Mouse (Mus musculus) C2C12 (cell line): ENCODE data around the gene Hipk2. TPM values are rescaled to one million over a fixed set of nuclear protein-coding genes. Genes with fewer than 3 reads are reported as not detected.

ENCODE experiments used
- H3K27me3 ChIP-seq: one replicate; pipeline ENCODE4 v1.6.1; 2011; ENCODE audit not compliant: control insufficient read depth, insufficient read depth, insufficient read length
- H3K36me3 ChIP-seq: one replicate; pipeline ENCODE4 v1.6.1; 2011; ENCODE audit not compliant: control insufficient read depth, insufficient read depth
- H3K4me3 ChIP-seq: one replicate; pipeline ENCODE4 v1.5.1; 2011; ENCODE audit warnings: mild to moderate bottlenecking, control low read depth; ENCODE audit not compliant: poor library complexity, insufficient read depth, severe bottlenecking
- H3K79me2 ChIP-seq: one replicate; pipeline ENCODE4 v1.6.1; 2011; ENCODE audit not compliant: control insufficient read depth, insufficient read depth
- H3K79me3 ChIP-seq: one replicate; pipeline ENCODE4 v1.6.1; 2011; ENCODE audit warnings: low read depth, control low read depth
- H3ac ChIP-seq: one replicate; pipeline ENCODE3; 2011; ENCODE audit warnings: low read depth; ENCODE audit not compliant: control insufficient read depth, insufficient read length
- CEBPB ChIP-seq: IDR thresholded peaks from one replicate; pipeline ENCODE4 v1.6.1; 2011; ENCODE audit warnings: low read depth, mild to moderate bottlenecking, control low read depth, moderate library complexity
- CTCF ChIP-seq: IDR thresholded peaks from one replicate; pipeline ENCODE4 v1.5.1; 2011; ENCODE audit not compliant: control insufficient read depth, insufficient read depth, insufficient read length
- FOSL1 ChIP-seq: IDR thresholded peaks from one replicate; pipeline ENCODE4 v1.8.0; 2011; ENCODE audit warnings: mild to moderate bottlenecking, low read length; ENCODE audit not compliant: poor library complexity, insufficient read depth, severe bottlenecking
- MAX ChIP-seq: IDR thresholded peaks from one replicate; pipeline ENCODE4 v1.6.1; 2011; ENCODE audit warnings: mild to moderate bottlenecking, control low read depth
- MYOD1 ChIP-seq: IDR thresholded peaks from one replicate; pipeline ENCODE4 v1.6.1; 2011; ENCODE audit warnings: low read depth; ENCODE audit not compliant: control insufficient read depth, insufficient read length
- MYOG ChIP-seq: IDR thresholded peaks from one replicate; pipeline ENCODE4 v1.6.1; 2011; ENCODE audit not compliant: control insufficient read depth, insufficient read length; ENCODE audit errors: extremely low read depth
- USF1 ChIP-seq: IDR thresholded peaks from one replicate; pipeline ENCODE4 v1.6.1; 2011; ENCODE audit warnings: low read depth, mild to moderate bottlenecking, control low read depth, moderate library complexity
- polyA plus RNA-seq: library from polyadenylated mRNA; unstranded; fragments of >200 nt; fragmentation: generic; extraction: Trizol; gene quantifications from one replicate; pipeline ENCODE4 v1.2.1, GENCODE M21; 2012; ENCODE audit warnings: missing spikeins

Hipk2 gene
- polyA plus RNA-seq, 1 experiment, result 13.6 TPM

DNA sequence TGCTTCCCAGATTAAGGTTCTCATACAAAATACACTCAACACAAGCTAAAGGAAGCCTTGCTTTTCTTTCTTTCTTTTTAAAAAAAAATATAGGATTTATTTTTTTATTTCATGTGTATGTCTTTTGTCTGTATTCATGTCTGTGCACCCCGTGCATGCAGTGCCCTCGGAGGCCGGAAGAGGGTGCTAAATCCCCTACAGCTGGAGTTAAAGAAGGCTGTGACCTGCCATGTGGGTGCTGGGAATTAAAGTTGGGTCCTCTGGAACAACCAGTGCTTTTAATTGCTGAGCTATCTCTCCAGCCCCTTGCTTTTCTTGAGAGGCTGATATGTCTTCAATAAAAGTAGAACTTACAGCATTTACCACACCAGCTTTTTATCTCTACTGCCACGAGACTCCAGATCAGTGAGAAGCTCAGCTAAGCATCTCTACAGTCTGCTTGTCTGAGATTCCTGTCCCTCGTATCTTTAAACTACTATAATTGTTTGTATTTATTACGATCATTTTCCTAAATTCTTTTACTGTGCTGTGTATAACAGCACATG is 25.2 kb downstream of the Hipk2 start:
- TF ChIP-seq MAX, result no peak
- TF ChIP-seq USF1, result no peak
- no peak for TF ChIP-seq FOSL1
- TF ChIP-seq MYOG, result no peak
- no peak for TF ChIP-seq MYOD1
- TF ChIP-seq CEBPB, result no peak
- no peak for TF ChIP-seq CTCF
- Histone ChIP-seq H3K36me3 (no peaks in the 10 kb centered on the region), H3K79me3 (peaks cover 31% of the 10 kb centered on the region), H3K27me3 (no peaks in the 10 kb centered on the region), H3K4me3 (no peak overlapping the region), H3ac (no peak overlapping the region), H3K79me2 (peaks cover 97% of the 10 kb centered on the region)

DNA sequence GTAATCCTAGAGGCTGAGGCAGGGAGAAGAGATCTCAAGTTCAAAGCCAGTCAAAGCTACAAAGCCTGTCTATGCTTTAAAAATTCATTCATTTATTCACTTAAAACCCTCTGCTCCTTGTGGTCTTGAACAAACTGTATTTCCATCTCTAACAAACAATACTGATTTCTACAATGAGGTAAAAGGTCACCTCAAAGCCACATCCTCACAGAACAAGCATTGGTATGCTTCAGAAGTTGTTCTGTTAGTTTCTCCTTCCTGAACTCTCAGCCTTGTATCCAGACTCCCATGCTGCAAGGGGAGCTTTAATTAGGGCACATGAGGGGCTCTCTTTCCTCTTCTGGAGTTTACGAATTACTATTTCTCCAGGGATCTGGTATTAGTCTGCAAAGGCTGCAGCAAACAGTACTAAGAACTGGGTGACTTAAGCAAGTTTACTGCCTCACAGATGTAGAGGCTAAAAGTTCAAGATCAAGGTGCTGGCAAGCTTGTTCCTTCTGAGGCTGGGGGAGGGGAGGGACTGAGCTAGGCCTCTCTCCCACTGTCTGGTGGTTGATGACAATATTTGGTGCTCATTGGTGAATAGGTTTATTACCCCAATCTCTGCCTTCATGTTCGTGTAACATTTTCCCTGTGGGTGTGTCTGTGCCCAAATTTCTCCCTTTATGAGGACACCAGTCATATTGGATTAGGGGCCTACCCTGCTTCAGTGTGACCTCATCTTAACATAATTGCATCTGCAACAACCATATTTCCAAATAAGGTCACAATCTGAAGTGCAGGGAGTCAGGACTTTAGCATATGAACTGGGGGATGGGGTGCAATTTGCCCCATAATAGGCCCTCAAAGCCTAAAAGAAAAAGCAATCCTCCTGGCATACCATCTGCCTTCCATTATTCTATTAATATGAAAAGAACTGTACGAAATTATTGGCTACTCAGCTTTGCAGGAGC is 27.7 kb downstream of the Hipk2 start:
- no peaks in the 10 kb centered on the region for H3K27me3 ChIP-seq
- no peak overlapping the region for H3K4me3 ChIP-seq
- TF ChIP-seq USF1, result no peak
- TF ChIP-seq CTCF, result no peak
- H3K79me3 ChIP-seq, result peaks cover 34% of the 10 kb centered on the region
- no peaks in the 10 kb centered on the region for H3K36me3 ChIP-seq
- peaks cover 94% of the 10 kb centered on the region for H3K79me2 ChIP-seq
- H3ac ChIP-seq, result no peak overlapping the region

- H3ac ChIP-seq, result no peak overlapping the region
Measured at GRCm38 (mm10) chr6:38847447-38847846, 28.5 kb downstream of the Hipk2 start.

DNA sequence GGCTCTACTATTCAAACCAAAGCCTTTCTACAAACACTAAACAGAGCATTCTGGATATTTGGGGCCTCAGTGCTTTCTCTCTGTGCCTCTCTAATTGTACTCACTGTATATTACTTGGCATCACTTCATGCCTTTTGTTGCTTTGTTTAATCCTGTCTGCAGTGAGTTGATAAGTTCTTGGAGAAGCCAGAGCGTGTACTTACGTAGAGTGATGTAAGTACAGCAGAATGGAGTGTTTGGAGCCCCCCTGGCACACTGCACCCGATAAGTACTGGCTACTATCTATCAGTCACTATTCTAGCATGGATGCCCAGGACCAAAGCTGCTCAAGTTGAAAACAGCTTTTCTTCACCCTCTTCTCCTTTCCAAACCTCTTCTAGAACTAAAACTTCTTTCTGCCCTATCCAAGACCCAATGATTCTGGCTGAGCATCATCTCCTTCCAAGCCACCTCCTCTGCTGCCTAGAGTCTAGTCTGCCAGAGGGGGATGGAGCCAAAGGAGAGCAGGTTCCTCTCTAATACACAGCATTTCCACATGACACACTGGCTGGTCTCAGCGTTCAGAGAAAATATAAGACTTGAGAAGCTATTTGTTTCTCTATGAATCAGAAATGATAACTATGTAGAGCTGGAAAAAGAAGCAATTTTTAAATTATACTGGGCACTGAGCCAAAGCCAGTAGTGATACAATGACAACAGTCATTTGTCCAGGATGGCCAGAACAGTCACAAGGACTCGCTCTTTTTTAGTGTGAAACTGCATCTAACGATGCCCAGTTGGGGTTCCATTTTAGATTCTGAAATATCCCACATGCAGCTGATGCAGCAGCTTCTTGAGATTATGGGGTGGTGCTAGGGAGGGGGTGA is 29.4 kb downstream of the Hipk2 start:
- Histone ChIP-seq H3K27me3 (no peaks in the 10 kb centered on the region), H3K4me3 (no peak overlapping the region), H3K79me3 (peaks cover 36% of the 10 kb centered on the region), H3ac (no peak overlapping the region), H3K36me3 (no peaks in the 10 kb centered on the region), H3K79me2 (peaks cover 91% of the 10 kb centered on the region)
- TF ChIP-seq MAX, result no peak
- no peak for TF ChIP-seq MYOG
- TF ChIP-seq MYOD1, result no peak
- no peak for TF ChIP-seq CEBPB
- no peak for TF ChIP-seq FOSL1
- no peak for TF ChIP-seq USF1
- TF ChIP-seq CTCF, result no peak

More at GRCm38 (mm10) chr6:38847447-38847846, 28.5 kb downstream of the Hipk2 start:
- Histone ChIP-seq H3K27me3 (no peaks in the 10 kb centered on the region), H3K79me2 (peaks cover 94% of the 10 kb centered on the region), H3K4me3 (no peak overlapping the region), H3K36me3 (no peaks in the 10 kb centered on the region), H3K79me3 (peaks cover 37% of the 10 kb centered on the region)
- no peak for TF ChIP-seq CTCF

DNA sequence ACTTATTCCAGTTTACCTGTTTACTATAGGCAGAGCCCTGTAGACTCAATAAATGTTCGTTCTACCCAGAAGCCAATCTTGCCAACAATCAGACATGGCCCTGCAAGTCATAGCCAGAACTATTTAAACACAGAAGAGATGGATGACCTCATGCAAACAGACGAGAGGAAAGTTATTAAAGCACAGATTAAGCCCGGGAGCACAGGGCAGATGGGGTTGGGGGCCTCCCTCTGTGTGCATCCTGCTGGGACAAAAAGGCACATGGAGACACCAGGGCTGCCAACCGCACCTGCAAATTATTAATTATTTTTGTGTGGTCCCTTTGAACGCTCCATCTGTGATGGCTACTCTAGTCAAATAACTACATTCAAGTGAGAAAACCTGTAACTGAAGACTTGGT is 30.1 kb downstream of the Hipk2 start:
- TF ChIP-seq CTCF (no peak), FOSL1 (no peak), CEBPB (no peak), USF1 (no peak), MYOG (no peak), MYOD1 (no peak), MAX (no peak)
- Histone ChIP-seq H3ac (no peak overlapping the region), H3K79me2 (peaks cover 91% of the 10 kb centered on the region), H3K27me3 (no peaks in the 10 kb centered on the region), H3K4me3 (no peak overlapping the region), H3K36me3 (no peaks in the 10 kb centered on the region), H3K79me3 (peaks cover 35% of the 10 kb centered on the region)

DNA sequence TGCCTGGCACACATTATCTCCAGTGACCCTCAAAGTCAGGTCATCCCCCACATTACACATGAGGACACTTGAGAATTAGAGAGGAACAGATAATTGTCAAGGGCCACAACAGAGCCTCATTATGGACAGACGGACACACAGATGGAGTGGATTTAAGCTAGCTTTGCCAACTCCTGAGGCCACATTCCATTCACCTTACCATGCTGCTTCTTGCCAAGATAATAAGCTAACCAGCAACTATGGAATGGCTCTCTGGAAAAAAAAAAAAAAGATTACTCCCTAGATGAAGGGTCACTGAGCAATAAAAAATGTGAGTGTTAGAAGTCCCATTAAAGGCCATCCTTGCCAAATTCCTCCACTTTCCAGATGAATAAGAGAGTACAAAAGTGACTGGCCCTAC is 30.8 kb downstream of the Hipk2 start:
- H3ac ChIP-seq, result no peak overlapping the region
- H3K27me3 ChIP-seq, result no peaks in the 10 kb centered on the region
- H3K79me3 ChIP-seq, result peaks cover 32% of the 10 kb centered on the region
- H3K79me2 ChIP-seq, result peaks cover 94% of the 10 kb centered on the region
- TF ChIP-seq MYOG (no peak), FOSL1 (no peak), USF1 (no peak), CTCF (no peak), MAX (no peak), MYOD1 (no peak), CEBPB (no peak)
- no peak overlapping the region for H3K4me3 ChIP-seq
- H3K36me3 ChIP-seq, result no peaks in the 10 kb centered on the region
